Mouse (Mus musculus): Measurements from ENCODE around the gene Ltc4s.

The Ltc4s gene

GRCm38 (mm10) chr11:50198916-50199315 lies 39.5 kb downstream of the Ltc4s start:
- no peak for DNase-seq (ENCODE audit: low spot score)

GRCm38 (mm10) chr11:50198219-50198846 lies 40.1 kb downstream of the Ltc4s start:
- no peak for DNase-seq (ENCODE audit: low spot score)

GRCm38 (mm10) chr11:50197500-50197899 lies 40.9 kb downstream of the Ltc4s start:
- DNase-seq (ENCODE audit: low spot score) = no peak

GRCm38 (mm10) chr11:50194793-50195192 lies 43.6 kb downstream of the Ltc4s start:
- DNase-seq (ENCODE audit: low spot score) = no peak

GRCm38 (mm10) chr11:50194070-50194469 lies 44.3 kb downstream of the Ltc4s start:
- no peak for DNase-seq (ENCODE audit: low spot score)

GRCm38 (mm10) chr11:50192278-50192677 lies 46.1 kb downstream of the Ltc4s start:
- DNase-seq (ENCODE audit: low spot score) = no peak

- DNase-seq (ENCODE audit: low spot score) = no peak
Observed at GRCm38 (mm10) chr11:50190362-50190761, 48.1 kb downstream of the Ltc4s start.

- no peak for DNase-seq (ENCODE audit: low spot score)
Observed at GRCm38 (mm10) chr11:50188682-50189081, 49.7 kb downstream of the Ltc4s start.

Measured in urinary bladder, postnatal 25 days (tissue).